Mouse (Mus musculus) frontal cortex, adult (tissue): ENCODE results near the gene H2-Oa.

Experiments
- ATAC-seq: cut with Nextera tagmentation; 2 replicates; pipeline ENCODE4 v1.9.2; 2017; ENCODE audit warnings: mild to moderate bottlenecking, moderate library complexity, mixed read lengths; ENCODE audit not compliant: low TSS enrichment

Gene H2-Oa

GRCm38 (mm10) chr17:34122188-34122984, 30.2 kb downstream of the H2-Oa start, which contains the start of gene Brd2:
Gene Brd2, minus strand, starts transcription at chr17:34122634.
- ATAC-seq: peak; percentile 44

DNA sequence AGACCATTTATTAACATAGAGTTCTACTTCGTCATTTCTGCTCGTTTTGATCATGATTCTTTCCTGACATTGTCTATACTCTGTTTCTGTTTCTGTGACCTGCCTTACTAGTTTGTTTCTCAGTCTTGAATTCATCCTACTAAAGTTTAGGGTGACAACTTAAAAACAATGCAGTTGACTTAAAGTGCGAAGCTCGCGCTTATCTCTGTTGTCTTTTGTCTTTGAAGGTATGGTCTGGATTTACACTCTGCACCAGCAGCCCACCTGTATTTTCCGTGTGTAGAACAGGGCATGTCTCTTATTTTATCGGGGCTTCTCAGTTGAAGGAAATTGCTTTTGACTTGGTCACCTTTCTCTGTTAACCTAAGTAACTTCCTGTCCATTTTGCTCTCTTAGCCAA, 31.0 kb downstream of the H2-Oa start:
- ATAC-seq: no peak

GRCm38 (mm10) chr17:34123518-34123917, 31.4 kb downstream of the H2-Oa start:
- ATAC-seq: no peak

DNA sequence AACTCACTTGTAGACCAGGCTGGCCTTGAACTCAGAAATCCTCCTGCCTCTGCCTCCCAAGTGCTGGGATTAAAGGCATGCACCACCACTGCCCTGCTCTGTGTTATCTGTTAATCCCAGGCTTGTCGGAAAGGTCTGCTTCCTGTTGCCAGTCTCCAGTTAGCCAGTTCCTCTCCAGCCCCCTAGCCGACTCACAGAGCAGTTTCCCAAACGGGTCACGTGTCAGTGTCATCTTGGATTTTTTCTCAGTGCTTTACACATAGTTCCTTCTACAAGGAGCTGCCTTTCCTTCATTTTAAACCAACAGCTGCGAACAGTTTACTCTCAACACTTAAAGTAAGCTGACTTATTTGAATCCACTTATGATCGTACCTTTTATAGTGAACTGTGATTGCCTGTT, 32.5 kb downstream of the H2-Oa start:
- ATAC-seq: no peak

DNA sequence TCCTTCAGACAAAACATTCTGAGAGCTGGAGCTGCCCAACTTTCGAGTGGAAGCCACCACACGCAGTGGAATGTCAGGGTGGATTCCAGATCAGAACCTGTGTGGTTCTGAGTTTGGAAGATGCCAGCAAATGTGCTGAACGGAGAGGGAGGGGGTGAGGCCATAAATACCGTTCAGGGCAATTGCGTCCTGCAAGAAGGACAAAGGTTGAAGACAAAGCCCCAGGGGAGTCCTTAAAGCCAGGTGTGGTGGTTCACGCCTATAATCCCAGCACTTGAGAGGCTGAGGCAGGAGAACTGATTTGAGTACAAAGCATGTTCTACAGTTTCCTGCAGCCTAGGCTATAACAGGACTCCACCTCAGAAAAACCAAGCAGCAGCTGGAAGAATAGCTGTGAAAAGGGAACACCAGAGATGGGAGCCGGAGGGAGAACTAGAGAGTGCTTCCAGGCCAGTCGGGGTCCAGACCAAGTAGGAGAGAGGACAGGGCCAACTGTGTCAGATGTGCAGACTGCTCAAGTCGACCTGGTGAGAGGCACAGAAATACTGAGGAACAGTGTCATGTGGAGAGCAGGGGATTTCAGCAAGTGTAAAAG, 34.8 kb downstream of the H2-Oa start:
- no peak for ATAC-seq

- peak; percentile 17; the same call in 1 of the 2 replicates for ATAC-seq
These were observed 35.3 kb downstream of the H2-Oa start for GRCm38 (mm10) chr17:34127475-34127874.

DNA sequence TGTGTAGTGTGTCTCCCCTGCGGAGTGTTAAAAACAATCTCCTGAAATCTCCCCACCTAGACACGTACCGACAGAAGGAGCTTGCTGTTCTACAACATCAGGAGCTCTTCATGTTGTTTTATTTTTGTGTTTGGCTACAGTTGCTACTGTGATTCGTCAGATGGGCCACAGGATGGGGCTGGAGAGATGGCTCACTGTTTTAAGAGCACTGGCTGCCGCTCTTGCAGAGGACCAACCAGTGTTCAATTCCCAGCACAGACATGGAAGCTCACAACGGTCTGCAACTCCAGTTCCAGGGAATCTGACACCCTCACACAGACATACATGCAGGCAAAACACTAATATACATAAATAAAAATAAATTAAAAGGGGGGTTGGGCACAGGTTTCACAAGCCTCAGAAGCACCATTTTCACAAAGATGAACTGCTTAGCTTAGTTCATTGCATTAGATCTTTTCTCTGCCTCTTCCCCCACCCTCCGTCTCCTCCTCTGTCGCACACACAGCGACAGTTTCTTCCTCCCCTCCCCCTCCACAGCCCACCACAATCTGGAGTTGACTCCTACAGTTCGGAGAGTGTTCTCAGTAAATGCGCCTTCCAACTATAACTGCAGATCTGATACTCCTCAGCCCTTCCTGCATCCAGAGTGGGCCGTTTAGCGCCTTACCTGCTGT, 36.3 kb downstream of the H2-Oa start:
- peak; percentile 46; the same call in 1 of the 2 replicates for ATAC-seq

DNA sequence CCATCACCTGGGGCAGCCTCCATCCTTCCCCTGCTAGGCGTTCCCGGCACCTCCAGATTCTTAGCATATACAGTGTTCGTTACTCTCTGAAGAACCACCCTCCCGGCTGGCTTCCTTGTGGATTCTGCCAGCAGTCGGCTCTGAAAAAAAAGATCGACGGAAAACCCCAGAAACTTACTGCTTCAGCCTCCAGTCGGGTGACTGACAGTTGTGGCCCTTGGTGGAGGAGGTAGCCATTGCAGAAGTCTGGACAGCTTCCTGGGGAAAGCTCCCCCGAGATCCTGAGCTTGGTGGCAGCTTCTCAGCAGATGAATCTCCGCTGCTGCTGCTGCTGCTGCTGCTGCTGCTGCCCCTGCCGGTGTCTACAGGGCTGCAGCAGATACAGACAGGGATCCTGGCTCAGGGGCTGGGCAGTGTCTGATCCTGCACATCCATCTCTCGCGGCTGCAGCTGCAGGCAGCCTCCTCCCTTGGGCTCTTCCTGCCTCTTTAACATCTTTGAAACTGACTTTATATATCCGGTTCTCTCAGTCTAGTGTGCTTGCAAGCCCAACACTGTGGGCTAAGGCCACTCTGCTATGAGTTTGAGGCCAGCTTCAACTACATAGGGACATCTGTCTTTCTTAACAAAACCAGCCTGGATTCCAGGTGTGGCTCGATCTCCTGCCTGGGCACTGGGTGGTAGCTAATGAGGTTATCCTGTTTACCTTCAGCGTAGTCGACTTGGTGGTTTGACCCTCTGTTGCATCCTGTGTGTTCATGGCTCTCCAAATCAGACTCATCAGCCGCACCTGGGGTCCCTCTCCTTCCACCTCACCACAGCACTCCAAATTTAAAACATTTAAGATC, 37.0 kb downstream of the H2-Oa start:
- peak; percentile 51 for ATAC-seq

DNA sequence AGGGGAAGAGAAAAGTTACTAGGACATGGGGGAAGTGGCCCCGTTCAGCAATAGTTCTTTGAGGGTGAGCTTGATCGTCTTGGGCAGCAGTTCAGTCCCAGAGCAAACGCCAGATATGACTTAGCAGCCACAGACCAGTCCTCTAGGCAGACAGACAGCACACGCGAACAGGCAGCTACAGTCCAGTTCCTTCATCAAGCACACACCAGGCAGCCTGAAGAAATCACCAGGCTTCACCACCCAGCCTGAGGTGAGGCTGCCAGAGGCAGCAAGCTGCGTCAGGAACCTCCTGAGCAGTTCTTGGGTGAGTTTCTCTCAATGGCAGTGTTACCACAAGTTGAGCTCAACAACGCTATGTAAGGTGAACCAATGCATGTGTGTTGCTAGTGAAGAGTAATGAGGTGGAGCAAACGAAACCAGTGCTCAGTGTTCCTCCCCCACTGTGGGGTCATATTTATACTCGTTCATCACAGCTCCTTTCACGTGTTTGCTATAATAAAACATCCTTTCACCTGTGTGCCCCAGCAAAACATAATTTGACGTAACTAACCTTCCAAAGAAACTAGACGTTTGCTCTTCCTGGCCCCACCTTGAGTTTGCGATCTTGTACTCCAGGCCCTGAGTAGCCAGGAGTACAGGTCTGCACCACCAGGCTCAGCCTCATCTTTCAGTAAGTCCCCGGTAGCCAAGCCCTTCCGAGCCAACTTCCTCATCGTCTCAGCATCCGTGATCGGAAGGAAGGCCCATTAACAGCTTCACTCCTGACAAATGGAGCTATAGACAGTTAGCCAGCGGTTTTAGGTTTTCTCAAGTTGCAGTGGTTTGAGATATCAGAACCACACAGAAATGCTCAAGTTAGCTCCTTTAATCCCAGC, 38.2 kb downstream of the H2-Oa start:
- no peak for ATAC-seq

DNA sequence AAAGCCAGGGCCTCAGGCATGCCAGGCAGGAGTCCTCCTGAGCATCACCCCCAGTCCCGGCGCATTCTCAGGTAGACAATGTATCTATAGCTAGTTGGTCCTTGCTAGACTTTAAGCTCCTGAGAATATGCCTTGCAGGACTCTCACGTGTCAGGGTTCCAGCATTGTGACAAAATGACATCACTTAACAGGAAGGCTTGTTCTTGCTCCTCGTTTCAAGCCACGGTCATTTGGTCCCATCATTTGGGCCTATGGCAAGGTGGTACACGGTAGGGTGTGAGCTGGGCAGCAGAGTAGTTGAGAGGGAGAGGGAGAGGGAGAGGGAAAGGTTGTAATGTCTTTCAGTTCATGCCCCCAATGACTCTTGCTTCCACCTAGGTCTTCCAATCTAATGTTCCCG, 39.8 kb downstream of the H2-Oa start:
- no peak for ATAC-seq

DNA sequence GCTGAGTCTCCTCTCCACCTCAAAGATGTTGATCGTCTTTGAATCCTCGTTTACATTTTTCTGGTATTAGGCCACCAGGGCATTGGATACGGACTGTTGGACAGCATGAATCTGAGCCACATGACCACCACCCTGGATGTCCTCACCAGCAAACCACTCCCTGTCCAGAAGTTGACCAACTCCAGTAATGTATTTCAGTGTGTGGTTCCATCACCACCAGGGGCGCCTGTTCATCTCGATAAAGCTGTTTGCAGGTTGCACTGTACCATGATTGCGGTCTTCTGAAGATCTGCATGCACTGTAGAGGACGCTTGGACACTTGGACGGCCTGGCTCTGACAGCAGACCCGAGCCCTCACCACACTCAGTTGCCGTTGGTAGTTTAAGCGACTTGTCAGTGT, 41.1 kb downstream of the H2-Oa start:
- no peak for ATAC-seq

- no peak for ATAC-seq
These were observed 42.3 kb downstream of the H2-Oa start for GRCm38 (mm10) chr17:34134451-34134850.

DNA sequence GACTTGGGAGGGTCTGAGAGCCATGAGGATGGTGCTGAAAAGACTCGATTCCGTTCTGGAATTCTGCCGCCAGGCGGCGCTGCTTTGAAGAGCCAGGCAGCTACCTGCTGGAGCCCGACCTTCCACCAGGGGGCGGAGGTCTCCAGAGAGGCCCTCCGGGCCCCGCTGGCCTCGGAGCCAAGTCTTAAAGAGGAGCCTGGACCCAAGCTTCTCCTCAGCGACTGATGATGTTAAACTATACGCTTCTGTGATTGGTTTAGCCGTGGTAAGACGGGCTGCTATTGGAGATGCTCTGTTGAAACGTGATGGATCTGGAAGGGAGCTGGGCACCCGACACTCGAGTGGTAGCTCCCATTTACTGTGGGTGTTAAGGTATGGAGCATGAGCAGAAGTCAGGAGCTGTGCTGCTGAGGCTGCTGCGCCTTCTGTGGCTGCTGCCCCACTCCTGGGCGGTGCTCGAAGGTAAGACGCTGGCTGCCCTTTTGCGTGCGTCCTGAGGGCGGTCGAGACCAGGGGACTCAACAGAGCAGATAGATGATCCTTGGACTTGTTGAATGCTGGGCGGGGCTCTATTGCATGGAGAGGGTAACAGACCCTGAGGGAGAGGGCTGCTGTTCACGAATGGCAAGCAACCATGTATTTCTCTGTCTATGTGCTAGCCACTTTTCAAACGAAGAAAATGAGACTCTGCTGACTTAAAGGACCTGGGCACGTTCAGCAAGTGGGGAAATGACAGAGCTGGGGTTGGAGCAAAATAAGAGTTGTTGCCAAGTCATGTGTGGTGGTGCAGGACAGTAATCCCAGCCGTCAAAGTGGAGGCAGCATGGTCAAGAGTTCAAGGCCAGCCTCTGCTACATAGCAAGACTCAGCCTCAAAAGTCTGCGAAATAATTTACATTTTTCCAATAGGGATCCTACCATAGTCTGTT, 43.4 kb downstream of the H2-Oa start:
- peak; percentile 97 for ATAC-seq

- ATAC-seq: no peak
These were observed 45.5 kb downstream of the H2-Oa start for GRCm38 (mm10) chr17:34137601-34138000.

DNA sequence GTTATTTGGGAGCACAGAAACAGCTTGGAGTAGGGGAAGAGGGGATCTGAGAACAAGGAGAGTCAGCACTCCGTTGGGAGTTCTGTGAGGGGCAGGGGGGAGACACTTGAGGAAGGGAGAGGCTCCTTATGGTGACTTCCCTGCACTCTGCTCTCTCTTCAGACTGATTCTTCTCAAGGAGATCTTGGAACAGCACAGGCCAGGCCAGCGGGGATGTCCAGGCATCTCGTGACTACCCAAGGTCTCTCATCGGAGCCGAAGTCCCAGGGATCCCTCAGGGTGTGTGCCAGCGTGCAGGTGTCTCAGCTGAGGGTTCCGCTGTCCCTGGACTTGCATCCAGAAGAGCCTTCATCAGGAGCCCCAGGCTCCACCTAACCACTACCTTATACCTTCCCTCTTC, 46.5 kb downstream of the H2-Oa start:
- no peak for ATAC-seq

- ATAC-seq: peak; percentile 10; the same call in 1 of the 2 replicates
These were observed 47.3 kb downstream of the H2-Oa start for GRCm38 (mm10) chr17:34139416-34139815.

GRCm38 (mm10) chr17:34140240-34140639, 48.1 kb downstream of the H2-Oa start:
- ATAC-seq: no peak

DNA sequence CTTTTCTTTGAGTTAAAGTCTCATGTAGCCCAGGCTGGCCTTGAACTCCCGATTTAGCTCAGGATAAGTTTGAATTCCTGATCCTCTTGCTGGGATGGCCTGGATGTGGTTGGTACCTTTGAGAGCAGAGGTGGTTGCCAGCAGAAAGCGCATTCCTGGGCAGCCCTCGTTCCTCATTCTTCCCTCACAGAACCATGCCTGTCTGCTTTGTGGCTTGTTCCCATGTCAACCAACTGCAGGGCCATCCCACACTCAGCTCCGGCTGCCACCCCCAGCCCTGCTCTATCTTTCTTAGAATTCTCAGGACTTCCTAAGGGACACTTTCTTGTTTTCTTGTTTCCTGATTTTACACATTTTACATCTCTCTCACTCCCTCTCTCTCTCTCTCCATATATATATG, 49.3 kb downstream of the H2-Oa start:
- ATAC-seq: peak; percentile 53; the same call in 1 of the 2 replicates

DNA sequence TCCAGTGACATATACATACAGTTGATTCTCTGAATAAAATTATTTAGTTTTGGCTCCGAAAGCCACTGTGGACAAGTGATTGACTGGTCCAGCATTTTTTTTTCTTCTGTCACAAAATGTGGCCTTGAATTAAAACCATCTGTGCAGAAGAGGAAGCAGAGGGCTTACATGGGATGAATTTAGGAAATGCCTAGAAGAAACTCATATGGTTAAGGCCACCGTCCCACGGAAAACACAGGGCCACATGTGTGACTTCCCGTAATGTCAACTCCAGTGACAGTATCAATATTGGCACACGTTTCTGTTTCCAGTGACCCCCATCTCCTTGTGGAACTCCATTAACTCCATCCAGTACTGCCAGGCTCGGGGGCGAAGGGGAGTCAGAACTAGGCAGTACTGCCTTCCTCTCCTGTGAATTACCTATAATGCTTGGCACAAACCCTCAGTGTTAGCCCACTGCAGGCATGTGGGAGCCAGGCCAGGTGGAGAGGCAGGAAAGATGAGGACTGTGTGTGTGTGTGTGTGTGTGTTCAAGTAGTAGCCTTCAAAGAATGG, 50.4 kb downstream of the H2-Oa start:
- no peak for ATAC-seq
